Mouse (Mus musculus): ENCODE measurements at regions not wholly inside any gene's neighbourhood (a gene's known extent, or its start where the extent isn't known, plus 50 kb on each side); places are given as distances from the start of the nearest gene placed in this dataset.

DNA sequence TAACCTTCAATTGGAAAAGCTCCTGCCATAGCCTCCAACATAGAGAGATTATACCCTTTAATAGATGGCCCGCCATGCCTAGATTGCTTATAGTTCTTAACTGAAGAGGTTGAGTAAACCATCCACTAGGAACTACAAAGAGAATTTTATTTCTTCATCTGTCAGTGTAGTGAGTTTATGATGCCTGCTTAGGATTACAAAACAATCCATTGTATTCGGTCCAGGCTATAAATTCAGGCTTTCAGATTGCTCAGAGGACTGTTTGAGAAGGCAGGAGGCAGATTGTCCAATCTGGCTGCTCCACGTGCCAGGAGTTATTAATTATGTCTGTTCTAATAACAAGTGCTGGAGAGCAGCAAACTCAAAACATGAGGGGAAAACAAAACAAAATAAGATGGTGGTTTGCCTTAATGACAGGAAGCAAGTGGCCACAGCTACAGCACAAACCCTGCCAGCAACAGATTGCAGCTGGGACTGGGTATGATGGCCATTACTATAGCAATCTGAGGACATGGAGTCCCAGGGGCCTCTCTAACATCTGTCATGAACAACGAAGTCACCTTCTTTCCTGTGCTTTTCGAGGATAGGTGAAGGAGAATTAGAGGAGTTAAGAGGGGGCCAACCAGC lies 154.4 kb upstream of the Bcl6 start:
- no peak for DNase-seq

DNA sequence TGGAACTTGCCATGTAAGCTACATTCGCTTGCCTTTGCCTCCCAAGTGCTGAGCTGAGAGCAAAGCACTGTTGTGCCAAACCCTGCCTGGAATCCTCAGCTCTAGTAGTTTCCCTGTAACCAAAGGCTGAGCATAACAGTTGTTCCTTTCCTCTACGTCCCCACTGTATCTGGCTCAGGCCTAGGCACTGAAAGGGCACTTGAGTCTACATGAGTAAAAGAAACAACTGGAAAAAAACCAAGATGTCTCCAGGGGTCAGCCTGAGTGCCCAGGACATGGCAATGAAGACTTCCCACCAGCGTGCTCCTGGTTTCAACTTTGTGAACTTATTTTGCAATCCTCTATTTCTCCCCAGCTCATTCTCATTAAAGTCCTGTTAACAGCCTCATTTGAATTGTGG lies 150.5 kb upstream of the Bcl6 start:
- DNase-seq, result no peak

DNA sequence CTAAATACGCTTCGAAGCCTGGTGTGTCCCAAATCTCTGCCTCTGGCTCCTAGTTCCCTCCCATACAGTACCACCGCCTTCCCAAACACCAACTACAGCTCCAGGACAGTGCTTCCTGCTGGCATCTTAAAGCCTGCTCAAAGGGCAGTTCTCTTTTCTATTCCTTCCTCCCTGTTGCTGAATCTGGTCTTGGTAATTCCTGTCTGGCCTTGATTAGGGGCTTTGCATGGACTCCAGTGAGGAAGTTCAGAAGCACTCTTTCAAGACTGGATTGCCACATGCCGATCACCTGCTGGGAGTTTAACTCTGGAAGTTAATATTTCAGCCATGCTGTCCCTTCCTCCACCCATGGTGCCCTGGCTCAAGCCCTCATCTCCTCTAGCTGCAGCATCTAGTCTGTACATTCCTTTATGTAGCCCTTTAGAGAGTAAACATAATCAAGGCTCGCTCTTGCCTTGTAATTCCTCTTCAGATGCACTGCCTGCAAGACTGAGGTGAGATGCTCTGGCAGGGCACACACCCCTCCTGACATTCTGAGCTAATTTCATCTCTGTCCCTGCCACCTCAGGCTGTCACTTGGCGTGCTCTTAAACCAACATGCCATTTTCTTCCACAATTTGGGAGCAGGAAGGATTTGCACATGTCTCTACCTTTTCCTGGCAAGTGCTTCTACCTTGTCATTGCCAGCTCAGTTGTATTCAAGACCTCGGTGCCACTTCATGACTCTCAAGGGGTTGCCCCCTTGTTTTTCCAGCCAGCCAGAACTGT lies 148.8 kb upstream of the Bcl6 start:
- DNase-seq, result no peak

DNA sequence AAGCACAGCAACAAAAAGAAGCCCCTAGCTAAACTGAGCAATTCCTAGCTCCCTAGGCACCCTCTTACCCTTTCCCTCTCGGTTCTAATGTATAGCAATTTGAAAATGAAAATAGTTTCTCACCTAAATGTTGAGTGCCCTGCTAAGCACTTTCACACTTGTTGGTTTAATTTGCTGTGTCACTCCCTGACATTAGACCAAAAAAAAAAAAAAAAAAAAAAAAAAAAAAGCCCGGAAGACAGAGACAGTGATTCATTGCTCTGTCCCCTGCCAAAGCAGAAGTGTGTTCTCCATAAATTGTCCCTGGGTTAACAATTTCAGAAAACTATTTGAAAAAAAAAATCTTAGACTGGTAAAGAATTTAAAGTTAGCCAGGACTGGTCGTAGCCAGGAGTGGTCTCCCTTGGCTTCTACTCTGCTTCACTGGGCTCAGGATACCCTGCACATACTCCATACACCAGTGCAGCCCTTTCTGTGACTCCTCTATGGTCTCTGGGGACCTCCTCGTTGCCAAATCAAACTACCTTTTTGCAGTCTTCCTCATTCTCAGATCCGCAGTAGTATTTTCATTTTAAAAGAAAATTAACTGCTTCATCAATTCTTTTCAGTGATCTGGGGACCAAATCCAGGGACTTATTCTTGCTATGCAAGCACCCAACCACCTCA lies 148.0 kb upstream of the Bcl6 start:
- DNase-seq, result no peak

DNA sequence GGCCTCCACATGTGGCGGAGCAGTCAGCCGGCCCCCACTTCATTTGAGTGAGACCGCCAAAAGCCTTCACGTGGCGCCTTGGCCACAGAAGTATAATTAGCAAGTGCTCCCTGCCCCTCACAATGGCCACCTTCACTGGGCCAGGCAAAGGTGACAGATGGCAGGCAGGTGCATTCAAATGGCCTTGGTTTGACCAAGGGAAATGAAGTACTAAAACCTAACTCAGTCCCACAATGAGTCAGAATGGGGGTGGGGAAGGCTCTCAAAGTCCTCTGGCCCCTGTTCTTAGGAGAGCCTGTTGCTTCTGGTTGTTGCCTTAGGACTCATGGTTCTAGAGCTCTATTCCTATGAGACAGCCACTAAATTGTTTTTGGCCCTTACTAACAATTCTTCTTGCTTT lies 147.2 kb upstream of the Bcl6 start:
- no peak for DNase-seq

DNA sequence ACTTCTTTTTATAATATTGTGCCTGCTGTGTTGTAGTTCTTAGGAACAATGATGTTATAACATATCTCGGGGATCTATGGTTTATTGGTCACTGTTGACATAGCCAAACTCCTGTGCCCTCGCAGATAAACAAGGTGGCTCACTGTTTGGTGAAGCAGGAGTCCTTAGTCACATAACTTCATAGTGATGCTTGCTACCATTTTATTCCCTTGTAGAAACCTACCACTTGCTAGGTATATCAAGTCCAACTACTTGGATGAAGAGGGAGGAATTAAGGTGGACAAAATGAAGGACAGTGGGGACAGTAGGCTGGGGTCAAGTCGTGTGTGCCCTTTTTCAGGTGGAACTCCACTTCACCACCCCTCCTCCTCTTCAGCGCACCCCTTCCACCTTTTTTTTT lies 146.7 kb upstream of the Bcl6 start:
- DNase-seq, result no peak

DNA sequence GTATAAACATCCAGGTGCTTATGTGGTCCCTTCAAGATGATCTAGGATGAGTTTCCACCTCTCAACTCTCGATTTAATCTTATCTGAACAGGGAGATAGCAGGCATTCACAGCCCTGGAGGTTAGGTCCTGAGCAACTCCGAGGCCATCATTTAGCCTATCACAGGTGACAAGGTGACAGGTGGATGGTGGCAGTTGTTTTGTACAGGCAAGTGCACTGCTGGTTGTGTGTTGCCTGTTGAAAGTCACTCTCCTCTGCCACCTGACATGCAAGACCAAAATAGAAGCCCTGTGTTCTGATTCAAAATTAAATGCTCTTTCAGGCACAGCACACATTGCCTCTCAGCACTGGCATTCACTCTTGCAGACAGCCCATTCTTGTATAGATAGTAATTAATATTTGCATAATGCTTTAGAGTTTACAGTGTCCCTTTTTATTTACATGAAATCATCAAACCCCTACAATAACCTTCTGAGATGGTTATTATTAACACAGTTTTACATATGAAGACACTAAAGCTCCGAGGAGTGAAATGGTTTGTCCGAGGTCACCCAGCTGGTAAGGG lies 145.9 kb upstream of the Bcl6 start:
- no peak for DNase-seq

DNA sequence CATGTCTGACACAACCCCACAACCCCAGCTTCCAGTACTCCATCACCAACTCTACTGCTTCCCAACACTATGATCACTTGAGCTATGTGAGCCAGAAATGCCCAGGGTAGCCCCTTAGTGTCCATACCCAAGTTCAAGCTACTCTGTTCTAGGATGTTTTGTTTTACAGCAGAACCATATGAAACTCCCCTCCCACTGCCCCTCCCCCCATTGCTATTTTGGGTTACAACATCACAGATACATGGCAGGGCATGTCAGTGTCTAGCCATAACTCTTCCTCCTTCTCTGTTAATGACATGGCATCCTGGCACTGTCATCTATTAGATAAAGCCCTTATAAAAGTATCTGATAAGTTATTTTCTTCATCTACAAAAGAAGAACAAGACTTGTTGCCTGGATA lies 142.0 kb upstream of the Bcl6 start:
- no peak for DNase-seq

DNA sequence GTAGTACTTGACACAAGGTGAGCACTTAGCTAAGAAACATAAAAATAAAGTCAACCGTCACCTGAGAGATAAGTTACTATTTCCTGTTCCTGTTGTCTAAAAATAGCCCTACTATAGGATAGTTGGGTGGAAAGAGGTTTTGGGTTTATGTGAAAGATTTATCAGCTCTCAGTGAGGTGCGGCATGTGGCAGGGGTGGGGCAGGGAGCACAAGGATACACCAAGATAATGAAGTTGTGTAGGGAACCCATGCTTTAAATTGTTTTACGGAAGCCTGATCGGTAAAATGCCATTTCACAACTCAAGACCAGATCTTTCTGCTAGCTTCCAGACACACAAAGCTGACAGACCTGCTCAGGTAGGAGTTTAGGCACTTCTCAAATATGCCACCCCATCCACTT lies 141.0 kb upstream of the Bcl6 start:
- DNase-seq, result no peak

DNA sequence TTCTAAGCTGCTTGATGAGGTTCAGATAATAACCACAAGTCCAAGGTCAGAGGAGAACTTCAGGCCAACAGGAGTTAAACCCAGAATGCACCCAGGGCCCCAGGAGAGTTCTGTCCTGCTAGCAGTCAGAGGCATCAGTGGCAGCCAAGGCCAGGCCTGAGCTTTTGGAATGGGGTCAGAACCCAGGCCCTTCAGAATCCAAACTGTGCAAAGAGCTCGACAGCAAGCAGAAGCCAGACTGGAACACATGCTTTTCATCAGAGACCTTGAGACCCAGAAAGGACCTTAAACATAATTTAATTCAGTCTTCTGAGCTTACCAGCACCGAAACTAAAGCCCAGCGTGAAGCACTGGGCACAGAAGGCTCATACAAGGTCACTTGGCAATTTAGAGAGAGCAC lies 139.9 kb upstream of the Bcl6 start:
- DNase-seq, result peak; percentile 44

DNA sequence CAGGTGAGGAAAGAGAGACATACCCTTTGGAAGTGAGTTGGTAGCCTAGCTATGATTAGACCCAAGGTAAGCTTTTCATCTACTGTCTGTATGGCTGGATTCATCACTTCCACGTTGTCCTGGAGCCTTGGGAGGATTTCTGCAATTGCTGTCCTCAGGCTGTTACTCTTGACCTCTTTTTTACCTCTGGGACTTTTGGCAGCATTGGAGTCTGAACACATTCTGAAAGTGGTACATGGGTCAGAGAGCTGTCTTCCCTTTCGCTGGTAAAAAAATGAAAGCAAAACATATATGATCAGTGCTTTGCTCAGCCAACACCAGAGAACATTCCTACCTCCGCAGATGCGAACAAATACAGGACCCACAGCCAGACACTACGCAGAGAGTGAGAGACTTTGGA lies 136.1 kb upstream of the Bcl6 start:
- no peak for DNase-seq

DNA sequence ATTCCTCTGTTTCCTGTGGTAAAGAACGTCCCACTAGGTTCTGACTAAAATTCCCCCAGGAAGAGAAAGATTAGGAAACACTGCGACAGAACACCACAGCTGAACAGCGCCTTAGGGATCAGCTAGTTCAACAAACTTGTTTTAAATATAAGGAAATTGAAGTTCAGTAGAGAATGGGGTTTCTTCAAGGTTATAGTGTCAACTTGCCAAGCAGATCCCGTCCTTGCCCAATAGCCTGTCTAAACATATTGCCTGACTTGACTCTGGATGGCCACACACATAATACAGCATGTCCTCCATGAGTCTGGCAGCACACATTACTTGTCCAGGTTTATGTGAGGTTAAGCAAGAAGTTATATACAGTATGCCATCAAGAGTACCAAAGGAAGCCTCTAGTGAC lies 135.4 kb upstream of the Bcl6 start:
- no peak for DNase-seq

DNA sequence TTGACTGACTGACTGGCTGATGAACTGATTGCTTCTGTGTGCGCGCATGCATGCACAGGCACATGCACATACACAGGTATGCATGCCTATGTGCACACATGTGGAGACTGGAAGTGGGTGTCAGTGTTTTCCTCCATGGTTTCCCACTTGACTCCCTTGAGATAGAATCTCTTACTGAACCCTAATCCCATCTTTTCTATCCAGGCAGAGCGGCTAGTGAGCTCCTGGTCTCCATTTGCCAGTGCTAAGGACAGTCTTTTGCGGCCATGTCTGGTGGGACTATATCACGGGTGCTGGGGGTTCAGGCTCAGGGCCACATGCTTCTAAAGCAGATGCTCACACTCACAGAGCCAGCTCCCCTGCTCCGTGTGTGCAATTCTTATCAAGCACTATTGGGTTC lies 133.0 kb upstream of the Bcl6 start:
- DNase-seq, result no peak

DNA sequence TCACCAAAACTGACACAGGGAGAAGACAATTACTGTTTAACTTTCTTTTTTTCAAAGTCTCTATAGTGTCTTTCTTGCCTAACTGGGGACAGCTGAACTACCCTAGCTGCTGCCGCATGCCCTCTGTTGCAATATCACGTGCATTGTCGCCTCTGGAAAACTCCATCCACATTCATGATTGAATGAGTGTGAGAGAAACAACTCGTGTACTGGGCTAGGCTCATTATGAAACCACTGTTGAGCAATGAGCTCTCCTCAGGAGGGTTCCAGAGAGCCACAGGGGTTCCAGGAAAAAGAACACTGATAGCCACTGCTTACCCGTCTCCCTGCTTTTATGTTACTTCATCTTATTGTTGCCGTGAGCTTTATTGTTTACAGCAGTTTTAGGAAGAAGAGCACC lies 132.2 kb upstream of the Bcl6 start:
- peak; percentile 32 for DNase-seq

DNA sequence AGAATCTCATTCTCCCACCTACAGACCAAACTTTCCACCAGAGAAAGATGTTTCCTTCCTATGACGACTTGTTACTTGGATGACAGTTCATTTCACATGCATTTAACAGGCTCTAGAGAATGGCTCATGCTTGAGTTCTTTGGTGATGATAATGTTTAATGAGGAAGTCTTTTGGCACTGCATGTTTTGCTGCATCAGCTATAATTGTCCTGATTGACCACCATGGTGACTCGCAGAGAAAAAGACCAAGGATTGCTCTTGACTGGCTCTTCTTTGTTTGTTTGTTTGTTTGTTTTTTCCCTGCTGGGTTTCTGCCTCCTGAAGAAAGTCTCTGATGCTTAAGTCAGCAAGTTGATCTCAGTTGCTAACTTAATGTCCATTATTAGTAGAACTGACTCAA lies 129.8 kb upstream of the Bcl6 start:
- no peak for DNase-seq

DNA sequence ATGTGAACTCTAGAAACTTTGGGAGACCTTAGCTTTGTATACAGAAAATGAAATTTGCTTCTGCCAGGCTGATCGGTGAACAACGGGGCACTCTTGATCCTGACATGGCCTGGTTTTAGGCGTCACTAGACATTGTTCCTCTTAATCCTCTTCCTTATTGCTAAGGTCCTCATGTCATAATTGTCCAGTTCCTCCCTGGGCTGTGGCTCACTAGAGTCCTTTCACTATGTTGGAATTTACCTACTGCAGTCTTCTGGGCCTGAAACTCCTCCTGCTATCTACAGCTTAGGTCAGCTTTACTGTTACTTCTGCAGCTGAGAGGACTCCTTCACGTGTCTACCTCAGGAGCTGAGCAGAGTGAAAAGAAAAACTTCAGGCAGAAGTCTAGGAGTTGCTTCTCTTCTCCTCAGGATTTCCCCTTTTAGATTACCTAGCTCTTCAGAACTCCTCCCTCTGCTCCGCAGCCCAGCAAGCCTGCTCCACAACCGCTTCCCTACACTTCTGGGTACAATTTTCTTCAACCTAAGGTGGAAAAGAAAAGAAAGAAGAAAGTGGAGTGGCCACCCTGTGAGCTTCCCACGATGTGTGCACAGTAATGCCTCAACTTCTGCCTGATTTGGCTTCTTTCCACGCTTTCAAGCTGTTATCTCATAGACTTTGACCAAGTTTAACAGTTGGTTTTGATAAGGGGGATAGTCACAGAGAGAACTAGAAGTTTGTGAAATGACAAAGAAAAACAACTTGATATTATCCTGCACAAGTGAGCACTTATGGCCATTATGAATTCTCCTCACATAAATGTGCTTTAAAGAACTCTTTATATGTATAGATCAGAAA lies 114.4 kb upstream of the Bcl6 start:
- no peak for DNase-seq

DNA sequence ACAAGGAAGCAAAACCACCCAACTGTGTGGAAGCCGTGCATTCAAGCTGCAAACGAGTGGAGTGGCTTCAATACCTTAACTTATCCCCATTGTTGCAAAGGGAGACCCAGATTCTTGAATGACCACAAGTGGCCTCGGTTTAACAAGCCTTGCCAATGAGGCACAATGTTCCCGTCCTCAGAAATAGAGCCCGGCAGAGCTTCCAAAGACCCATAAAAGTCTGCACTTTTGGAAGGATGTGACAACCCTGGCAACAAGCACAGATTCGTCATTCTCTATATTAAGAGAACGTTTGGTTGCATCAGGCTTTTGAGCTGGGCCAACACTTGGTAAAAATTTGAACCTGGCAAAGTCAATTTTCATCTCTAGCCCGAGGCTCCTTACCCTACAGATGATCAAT lies 108.9 kb upstream of the Bcl6 start:
- no peak for DNase-seq

DNA sequence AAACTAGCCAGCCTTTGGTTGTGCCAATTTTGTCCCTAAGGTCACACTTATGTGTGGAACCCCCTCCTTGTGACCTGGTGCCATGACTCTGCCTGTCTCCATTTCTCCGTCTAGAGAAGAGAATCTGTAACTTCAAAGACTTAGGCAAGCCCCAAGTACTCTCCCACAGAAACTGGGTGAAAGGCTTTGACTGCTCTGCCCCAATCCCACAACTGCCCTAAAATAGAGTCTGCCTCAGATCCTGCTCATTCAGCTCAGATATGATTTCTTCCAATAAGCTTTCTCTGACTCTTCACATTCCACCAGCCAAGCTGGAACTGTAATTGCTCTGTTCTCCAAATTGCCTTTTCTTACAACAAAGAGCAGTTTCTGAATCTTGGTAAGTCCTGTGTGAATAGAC lies 107.4 kb upstream of the Bcl6 start:
- no peak for DNase-seq

DNA sequence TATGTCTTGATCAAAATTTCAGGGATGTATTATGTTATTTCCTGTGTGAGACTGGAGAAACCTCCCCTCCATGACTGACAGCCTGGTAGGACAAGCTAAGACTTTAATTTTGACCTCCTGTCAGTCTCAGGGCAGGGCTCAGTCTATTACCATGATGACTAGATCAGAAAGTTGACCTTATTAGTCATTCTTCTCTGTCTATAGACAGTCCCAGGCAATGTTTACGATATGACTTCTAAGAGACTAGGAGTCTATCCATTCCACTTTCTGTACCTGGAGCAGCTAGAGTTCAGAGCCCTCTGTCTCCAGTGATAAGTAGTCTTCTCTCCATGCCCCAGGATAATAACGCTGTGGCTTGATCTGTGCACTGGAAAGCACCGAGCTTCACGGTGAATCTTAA lies 107.0 kb upstream of the Bcl6 start:
- DNase-seq, result no peak

DNA sequence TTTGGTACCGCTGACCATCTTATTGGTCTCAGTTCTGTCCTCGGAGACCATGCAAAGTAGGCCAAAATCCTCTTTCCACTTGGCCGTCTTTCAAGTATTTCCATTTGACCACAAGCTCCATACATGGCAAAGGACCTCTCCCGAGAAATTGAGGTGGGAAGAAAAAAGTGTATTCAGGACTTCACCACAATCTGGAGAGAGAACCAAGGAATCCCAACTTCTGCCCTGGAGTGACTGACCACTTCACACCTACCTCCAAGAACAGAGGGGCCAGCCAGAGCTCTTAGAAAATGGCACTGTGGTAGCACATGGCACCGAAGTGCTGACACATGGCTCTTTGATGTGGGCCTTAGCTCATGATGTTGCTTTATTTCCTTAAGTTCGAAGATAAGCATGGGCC lies 105.9 kb upstream of the Bcl6 start:
- no peak for DNase-seq

DNA sequence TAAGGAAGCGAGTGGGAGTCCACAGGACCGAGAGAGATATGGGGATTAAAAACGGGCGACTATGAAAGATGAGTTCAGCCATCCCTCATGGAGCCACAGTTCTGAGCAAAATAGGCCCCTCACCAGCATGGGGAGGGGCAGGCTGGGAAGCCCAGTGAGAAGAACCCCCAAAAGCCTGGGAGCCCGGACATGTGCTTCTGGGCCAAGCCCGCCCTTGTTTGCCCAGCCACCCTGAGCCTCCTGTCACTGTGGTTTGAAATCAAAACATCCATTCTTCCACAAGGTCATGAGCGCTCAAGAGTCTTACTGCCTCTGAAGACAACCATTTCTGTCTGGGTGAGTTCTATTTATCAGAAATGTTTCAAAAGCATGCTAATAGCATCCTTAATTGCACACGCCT lies 105.0 kb upstream of the Bcl6 start:
- DNase-seq, result no peak
